Mouse (Mus musculus) bone marrow, adult 2 months (tissue): Measurements from ENCODE around the gene Ptpre.

Experiments used
- CTCF ChIP-seq: fragments of 200-500 bp; IDR thresholded peaks from 2 replicates; pipeline ENCODE4 v1.5.1; 2011; ENCODE audit warnings: low read length, control low read depth; ENCODE audit not compliant: control insufficient read depth, insufficient read depth
- POLR2A ChIP-seq: fragments of 200-500 bp; IDR thresholded peaks from 2 replicates; pipeline ENCODE4 v1.6.1; 2011; ENCODE audit warnings: low read depth, mild to moderate bottlenecking, control low read depth, low read length, borderline replicate concordance; ENCODE audit not compliant: control insufficient read depth

- TF ChIP-seq POLR2A (peak; percentile 13; the same call in 1 of the 2 replicates), CTCF (peak; percentile 21; the same call in 1 of the 2 replicates)
Measured at GRCm38 (mm10) chr7:135659314-135659935, 122.1 kb downstream of the Ptpre start.
